Mouse (Mus musculus) liver, embryonic 14.5 days (tissue): Measurements from ENCODE around the gene Lypla2. TPM values are rescaled to one million over a fixed set of nuclear protein-coding genes. Genes with fewer than 3 reads are reported as not detected.

Source experiments
- ATAC-seq: fragments of 200-750 bp; cut with Nextera tagmentation; 2 replicates; pipeline ENCODE4 v1.8.0; 2017; ENCODE audit warnings: moderate number of reproducible peaks, mild to moderate bottlenecking, moderate library complexity; ENCODE audit not compliant: insufficient read depth
- DNase-seq, 3 experiments: peaks; one replicate each; pipeline ENCODE4 v3.0.0-alpha.2; 2012 to 2013; ENCODE audit warnings: low read depth in 3 of 3, low spot score in 3 of 3
- H3K27ac ChIP-seq: fragments of 300-500 bp; sonication (generic); 2 replicates; pipeline ENCODE4 v1.5.1; 2014; ENCODE audit warnings: moderate library complexity, mild to moderate bottlenecking, control low read depth, inconsistent platforms
- H3K27me3 ChIP-seq: fragments of 300-500 bp; sonication (generic); 2 replicates; pipeline ENCODE4 v1.6.1; 2014; ENCODE audit warnings: mild to moderate bottlenecking, low read length, moderate library complexity; ENCODE audit not compliant: control insufficient read depth, insufficient read depth
- H3K36me3 ChIP-seq: fragments of 300-500 bp; sonication (generic); replicated peaks from 2 replicates; pipeline ENCODE4 v1.6.1; 2014; ENCODE audit warnings: low read depth; ENCODE audit not compliant: control insufficient read depth, insufficient read depth
- H3K4me1 ChIP-seq, 2 experiments: fragments of 200-500 bp in 1 of 2; fragments of 300-500 bp in 1 of 2; sonication (generic) in 1 of 2; replicated peaks; 2 replicates each; pipeline ENCODE4 v1.6.1; 2012 to 2014; ENCODE audit warnings: antibody characterized with exemption in 1 of 2, inconsistent platforms in 1 of 2, low read length in 1 of 2; ENCODE audit not compliant: control insufficient read depth in 2 of 2, insufficient read depth in 2 of 2
- H3K4me2 ChIP-seq: fragments of 300-500 bp; sonication (generic); 2 replicates; pipeline ENCODE4 v1.6.1; 2014; ENCODE audit warnings: low read depth, mild to moderate bottlenecking, control low read depth, moderate library complexity
- H3K4me3 ChIP-seq, 2 experiments: fragments of 200-500 bp in 1 of 2; fragments of 300-500 bp in 1 of 2; sonication (generic) in 1 of 2; 2 replicates each; pipeline ENCODE4 v1.5.1; 2012 to 2014; ENCODE audit warnings: low read depth in 2 of 2, low read length in 2 of 2, mild to moderate bottlenecking in 2 of 2, control low read depth in 1 of 2, inconsistent platforms in 1 of 2, moderate library complexity in 1 of 2; ENCODE audit not compliant: insufficient read depth in 1 of 2
- H3K9ac ChIP-seq: fragments of 300-500 bp; sonication (generic); replicated peaks from 2 replicates; pipeline ENCODE4 v1.6.1; 2014; ENCODE audit warnings: mild to moderate bottlenecking, control low read depth, moderate library complexity
- H3K9me3 ChIP-seq: fragments of 300-500 bp; sonication (generic); 2 replicates; pipeline ENCODE4 v1.6.1; 2016; ENCODE audit warnings: low read length, mixed read lengths; ENCODE audit not compliant: control insufficient read depth
- CTCF ChIP-seq: IDR thresholded peaks from 2 replicates; pipeline ENCODE4 v1.5.1; 2016; ENCODE audit warnings: antibody characterized with exemption, low read depth, control low read depth
- EP300 ChIP-seq: IDR thresholded peaks from 2 replicates; pipeline ENCODE4 v1.6.1; 2016; ENCODE audit warnings: antibody characterized with exemption, low read depth
- WGBS: fragments of 180-500 bp; shearing (Covaris S2); extraction: QIAGEN DNeasy Blood & Tissue Kit; methylation state at CpG from one replicate; pipeline ENCODE4 v1.1.7; 2014; ENCODE audit not compliant: insufficient replicate concordance; 5-methylcytosine and 5-hydroxymethylcytosine counted together
- polyA plus RNA-seq, 2 experiments: library from polyadenylated mRNA; depleted of rRNA in 1 of 2; stranded (reverse) in 1 of 2; unstranded in 1 of 2; fragments of >200 nt; fragmentation: Nextera tagmentation in 1 of 2; extraction: Ambion mirVana in 1 of 2; gene quantifications; 2 replicates each; pipeline versions ENCODE4 v1.2.1 to v1.2.3; 2012 to 2014

The Lypla2 gene
- polyA plus RNA-seq, 2 experiments: 26.5 to 30.6 TPM

DNA sequence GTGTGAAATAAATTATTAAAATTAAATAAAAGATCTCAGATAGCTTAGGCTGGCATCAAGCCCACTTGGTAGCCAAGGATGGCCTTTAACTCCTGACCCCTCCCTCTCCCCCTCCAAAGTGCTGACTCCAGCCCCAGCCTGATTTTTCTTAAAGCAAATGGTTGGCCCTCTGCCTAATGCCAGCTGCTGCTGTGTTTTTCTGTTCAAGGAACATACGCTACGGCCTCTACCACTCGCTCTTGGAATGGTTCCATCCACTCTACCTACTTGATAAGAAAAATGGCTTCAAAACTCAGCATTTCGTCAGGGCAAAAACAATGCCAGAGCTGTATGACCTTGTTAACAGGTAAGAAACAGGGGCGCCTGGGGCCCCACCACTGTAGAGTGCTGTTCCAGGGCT lies 47.1 kb downstream of the Lypla2 start:
- Histone ChIP-seq H3K4me1 (peaks cover 4 to 13% of the 10 kb centered on the region in 2 experiments; a peak in 3 of 4 replicates), H3K4me2 (no peak overlapping the region), H3K4me3 (no peak overlapping the region), H3K36me3 (no peaks in the 10 kb centered on the region), H3K27ac (no peak overlapping the region), H3K9ac (no peak overlapping the region), H3K27me3 (no peaks in the 10 kb centered on the region), H3K9me3 (no peaks in the 10 kb centered on the region)
- no peak for ATAC-seq
- TF ChIP-seq EP300 (no peak), CTCF (no peak)
- no peak for DNase-seq
- 82% methylated on average over 5 of the region's 5 CpGs for WGBS

- H3K36me3 ChIP-seq: no peaks in the 10 kb centered on the region
- 72% methylated on average over 2 of the region's 2 CpGs for WGBS
- no peak overlapping the region for H3K4me2 ChIP-seq
- no peak overlapping the region for H3K9ac ChIP-seq
- no peaks in the 10 kb centered on the region for H3K9me3 ChIP-seq
- no peak for TF ChIP-seq EP300
- TF ChIP-seq CTCF: no peak
- no peaks in the 10 kb centered on the region for H3K27me3 ChIP-seq
- no peak overlapping the region for H3K27ac ChIP-seq
- peaks cover 4 to 13% of the 10 kb centered on the region in 2 experiments; a peak in 3 of 4 replicates for H3K4me1 ChIP-seq
- no peak overlapping the region for H3K4me3 ChIP-seq
- no peak for ATAC-seq
- DNase-seq: no peak
Observed at GRCm38 (mm10) chr4:135924418-135924817, 48.0 kb downstream of the Lypla2 start.

- Histone ChIP-seq H3K4me3 (peak overlapping the region in 1 of 2 experiments; percentile 74; a peak in 2 of 4 replicates), H3K4me1 (peaks cover 4 to 18% of the 10 kb centered on the region in 2 experiments; a peak in 3 of 4 replicates), H3K36me3 (no peaks in the 10 kb centered on the region), H3K27me3 (no peaks in the 10 kb centered on the region), H3K4me2 (peak overlapping the region; percentile 93), H3K27ac (no peak overlapping the region), H3K9ac (no peak overlapping the region), H3K9me3 (no peaks in the 10 kb centered on the region)
- DNase-seq (no peak), ATAC-seq (no peak)
- WGBS: 71% methylated on average over 1 of the region's 1 CpGs
- TF ChIP-seq EP300: no peak
- no peak for TF ChIP-seq CTCF
Observed at GRCm38 (mm10) chr4:135922190-135922589, 50.2 kb downstream of the Lypla2 start.

- 8% methylated on average over 26 of the region's 26 CpGs for WGBS
- DNase-seq (no peak), ATAC-seq (no peak; the same call in 1 of the 2 replicates)
- Histone ChIP-seq H3K36me3 (no peaks in the 10 kb centered on the region), H3K4me1 (peaks cover 4 to 18% of the 10 kb centered on the region in 2 experiments; a peak in 3 of 4 replicates), H3K27me3 (no peaks in the 10 kb centered on the region), H3K9me3 (no peaks in the 10 kb centered on the region), H3K4me3 (peak overlapping the region; percentile 74 to 95), H3K4me2 (peak overlapping the region; percentile 93), H3K27ac (no peak overlapping the region), H3K9ac (peak overlapping the region; percentile 69)
- TF ChIP-seq CTCF: no peak
- no peak for TF ChIP-seq EP300
Observed at GRCm38 (mm10) chr4:135921257-135922120, 50.9 kb downstream of the Lypla2 start.

- Histone ChIP-seq H3K27ac (no peak within 1 kb of the TSS; the same call in 1 of the 2 replicates), H3K4me1 (peaks cover 4 to 13% of the 10 kb centered on the region in 2 experiments; a peak in 3 of 4 replicates), H3K9ac (peak within 1 kb of the TSS; percentile 69), H3K27me3 (no peaks in the 10 kb centered on the region), H3K9me3 (no peaks in the 10 kb centered on the region), H3K4me3 (peak within 1 kb of the TSS; percentile 74 to 95), H3K36me3 (no peaks in the 10 kb centered on the region), H3K4me2 (peak within 1 kb of the TSS; percentile 93)
- DNase-seq (peak; percentile 92 to 94 (median 93)), ATAC-seq (peak; percentile 93)
- no peak for TF ChIP-seq EP300
- peak; percentile 94 for TF ChIP-seq CTCF
- under 1% methylated on average over 60 of the region's 60 CpGs for WGBS
Observed at GRCm38 (mm10) chr4:135920304-135921241, 51.9 kb downstream of the Lypla2 start, which contains the start of gene Fuca1. Gene Fuca1 (plus strand): TSS chr4:135920735.
